Mouse (Mus musculus) erythroblast, embryonic 14.5 days (primary cell): ENCODE results near the gene Mfsd12.

Experiments
- GATA1 ChIP-seq: IDR thresholded peaks from 2 replicates; pipeline ENCODE4 v1.6.1; 2012; ENCODE audit warnings: low read length, inconsistent platforms, mixed read lengths
- TAL1 ChIP-seq: IDR thresholded peaks from 3 replicates; pipeline ENCODE4 v1.6.1; 2012; ENCODE audit warnings: low read length, inconsistent platforms, mixed read lengths

DNA sequence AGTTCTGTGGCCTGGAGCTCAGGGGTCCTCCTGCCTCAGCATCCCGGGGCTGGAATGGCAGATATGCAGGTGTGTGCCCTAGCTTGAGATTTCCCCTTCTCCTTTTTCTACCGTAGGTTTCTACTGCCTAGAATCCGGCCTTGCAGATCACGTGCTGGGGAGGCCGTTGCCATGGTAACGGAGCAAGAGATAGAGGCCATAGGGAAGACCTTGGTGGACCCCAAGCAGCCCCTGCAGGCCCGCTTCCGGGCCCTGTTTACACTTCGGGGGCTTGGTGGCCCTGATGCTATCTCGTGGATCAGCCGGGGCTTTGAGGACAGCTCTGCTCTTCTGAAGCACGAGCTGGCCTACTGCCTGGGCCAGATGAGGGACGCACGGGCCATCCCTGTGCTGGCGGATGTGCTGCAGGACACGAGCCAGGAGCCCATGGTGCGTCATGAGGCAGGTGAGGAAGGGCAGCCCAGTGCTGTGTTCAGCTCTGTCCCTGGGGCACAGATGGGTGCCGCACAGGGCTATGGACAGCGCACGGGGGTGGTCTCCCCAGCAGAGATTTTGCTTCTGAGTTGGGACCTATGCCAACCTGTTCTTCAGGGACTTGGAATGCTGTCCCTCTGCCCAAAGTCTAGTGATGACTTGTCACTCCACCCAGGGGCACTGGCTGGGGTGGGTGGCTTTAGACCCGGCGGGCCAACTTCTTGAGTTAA, 28.5 kb downstream of the Mfsd12 start:
- TF ChIP-seq TAL1: no peak
- no peak for TF ChIP-seq GATA1
